Mouse (Mus musculus) testis, adult 2 months (tissue): ENCODE data around the gene Trim11.

Experiments
- CTCF ChIP-seq: fragments of 200-500 bp; IDR thresholded peaks from 2 replicates; pipeline ENCODE4 v1.5.1; 2012; ENCODE audit warnings: low read depth, mild to moderate bottlenecking, inconsistent platforms, low read length, moderate library complexity; ENCODE audit not compliant: control insufficient read depth, insufficient read depth, insufficient replicate concordance
- POLR2A ChIP-seq: fragments of 200-500 bp; IDR thresholded peaks from 2 replicates; pipeline ENCODE4 v1.6.1; 2012; ENCODE audit warnings: low read depth, mild to moderate bottlenecking, inconsistent platforms, low read length, moderate library complexity; ENCODE audit not compliant: control insufficient read depth

GRCm38 (mm10) chr11:58978027-58978705, at the start of gene Trim11:
- no peak for TF ChIP-seq CTCF
- TF ChIP-seq POLR2A, result peak; percentile 48
